Mouse (Mus musculus): ENCODE measurements at regions not wholly inside any gene's neighbourhood (a gene's known extent, or its start where the extent isn't known, plus 50 kb on each side); places are given as distances from the start of the nearest gene placed in this dataset.

- TF ChIP-seq TAL1 (IDR thresholded peaks at IDR 0.05; ENCODE audit: low read length) (no peak), GATA1 (IDR thresholded peaks at IDR 0.05; ENCODE audit: low read length) (no peak)
Measured at GRCm38 (mm10) chr13:43991774-43992173, 207.2 kb downstream of the Cd83 start.

Data from erythroblast, embryonic 14.5 days (primary cell).